ENCODE assay signal across 10 mouse cellular contexts in the genomic region with DNA sequence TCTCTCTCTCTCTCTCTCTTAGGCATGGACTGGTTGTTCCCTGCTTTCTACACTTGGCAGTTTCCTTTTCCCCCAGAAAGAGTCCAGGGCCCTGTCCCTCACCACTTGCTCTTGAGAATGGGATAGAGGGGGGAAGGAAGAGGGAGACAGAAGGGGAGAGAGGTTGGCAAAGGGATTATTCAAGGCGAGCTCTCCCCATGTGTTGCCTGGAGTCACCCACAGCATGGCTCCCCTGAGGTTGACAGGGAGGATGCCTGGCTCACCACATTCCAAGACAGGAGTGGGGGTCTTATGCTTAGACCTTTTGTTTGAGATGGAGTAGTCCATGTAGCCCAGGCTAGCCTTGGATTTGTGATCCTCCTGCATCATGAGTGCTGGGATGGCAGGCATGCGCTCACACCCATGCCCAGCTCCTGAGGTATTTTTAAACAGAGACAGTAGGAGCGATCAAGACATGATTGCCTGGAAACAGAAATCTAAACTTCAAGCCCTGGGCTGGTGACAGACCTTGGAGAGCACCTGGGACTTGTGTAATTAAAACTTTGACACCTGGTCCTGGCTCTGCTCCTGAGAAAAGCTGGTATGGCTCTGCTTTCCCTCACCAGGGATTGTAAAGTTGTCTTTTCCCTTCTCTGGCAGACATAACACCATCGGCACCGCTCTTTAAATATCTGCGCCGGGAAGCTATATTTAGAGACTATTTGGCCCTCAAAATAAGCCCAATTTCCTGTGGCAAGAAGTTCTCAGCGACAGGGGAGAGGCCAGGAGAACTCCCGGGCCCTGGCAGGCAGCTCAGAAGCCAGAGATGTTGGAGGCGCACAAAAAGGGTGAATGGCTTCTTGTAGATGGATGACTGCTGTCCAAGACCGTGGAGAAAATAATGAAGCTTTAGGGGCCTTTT. TPM values are rescaled to one million over a fixed set of nuclear protein-coding genes. Genes with fewer than 3 reads are reported as not detected.
DNase-seq lines count a peak whose midpoint lies in the region.
"Had no signal": no experiment of that assay in that cellular context is flagged by ENCODE, and none has a peak within 500 bp of the region (broad histone marks: within the 10 kb centered on the region; RNA-seq: fewer than 3 reads in every experiment).

No protein-coding gene starts in this region.

- DNase-seq in left cerebral cortex, postnatal 25 days (ENCODE audit: low spot score in 2 of 2) = peak; percentile 18 to 48
- no peak for DNase-seq in left cerebral cortex, postnatal 4 days
- peak; percentile 36 for DNase-seq in gastrocnemius, postnatal 25 days
- DNase-seq in heart, postnatal 10 days = peak; percentile 55
- DNase-seq in lung, postnatal 4 days = peak; percentile 26 to 63
- DNase-seq in layer of hippocampus, adult 11-12 months (ENCODE audit: low spot score) = no peak
- DNase-seq in left cerebral cortex, adult 9 months (ENCODE audit: low spot score in 2 of 2) = no peak
- DNase-seq in embryo, embryonic 10.5 days (ENCODE audit: low spot score) = no peak

- intact Hi-C loops in left cerebral cortex, postnatal 25 days (cut with DNase I) = no loop called here
- intact Hi-C loops in left cerebral cortex, postnatal 4 days (cut with DNase I) = no loop called here
- intact Hi-C loops in heart, postnatal 10 days (cut with DNase I) = no loop called here

RNA-seq across cellular contexts. Expression of gene Hip1, which starts 20.0 kb away (rescaled TPM):
- total RNA-seq in left cerebral cortex, postnatal 25 days (2021) = 10 to 100 TPM; 44.3 to 59.7 TPM
- 100 to 1,000 TPM in 1 of 2 experiments, 10 to 100 TPM in 1; 99.7 to 102 TPM for total RNA-seq in left cerebral cortex, postnatal 4 days (2021)
- 10 to 100 TPM; 24.6 to 28.7 TPM for total RNA-seq in gastrocnemius, postnatal 25 days (2021)
- total RNA-seq in heart, postnatal 10 days (2021) = 10 to 100 TPM; 43.3 to 51.8 TPM

RNA-seq across cellular contexts. Expression of gene Ccl26, which starts 38.5 kb away (rescaled TPM):
- not detected for total RNA-seq in left cerebral cortex, postnatal 25 days (2021)
- not detected for total RNA-seq in left cerebral cortex, postnatal 4 days (2021)
- total RNA-seq in gastrocnemius, postnatal 25 days (2021) = not detected
- not detected for total RNA-seq in heart, postnatal 10 days (2021)
- total RNA-seq: gastrocnemius, postnatal 36 days; liver, adult 2 months had no signal

RNA-seq across cellular contexts. Expression of gene Ccl24, which starts 47.9 kb away (rescaled TPM):
- under 1 TPM; 0.46 to 0.50 TPM for total RNA-seq in left cerebral cortex, postnatal 25 days (2021)
- total RNA-seq in left cerebral cortex, postnatal 4 days (2021) = under 1 TPM in 1 of 2 experiments, not detected in 1; 0.52 TPM
- 1 to 10 TPM in 1 of 2 experiments, under 1 TPM in 1; 0.61 to 1.1 TPM for total RNA-seq in gastrocnemius, postnatal 25 days (2021)
- total RNA-seq in heart, postnatal 10 days (2021) = 1 to 10 TPM; 1.2 to 1.8 TPM

Comparison
In these comparisons a context has a peak if more than half of its experiments do, and no peak if none do; other contexts are left out.
1. DNase-seq: peak in left cerebral cortex, postnatal 25 days (2 of 2), gastrocnemius, postnatal 25 days (single experiment), heart, postnatal 10 days (2 of 2) and lung, postnatal 4 days (2 of 2); none in left cerebral cortex, postnatal 4 days (single experiment), layer of hippocampus, adult 11-12 months (single experiment), left cerebral cortex, adult 9 months (0 of 2) and embryo, embryonic 10.5 days (single experiment).